ENCODE assay signal across 13 mouse cellular contexts in genomic region chr7:120870431-120871008, GRCm38 (mm10). TPM values are rescaled to one million over a fixed set of nuclear protein-coding genes. Genes with fewer than 3 reads are reported as not detected.
A peak's percentile ranks its signal among the peaks of the same experiment; 100 is the strongest.
DNase-seq lines count a peak whose midpoint lies in the region; ATAC-seq and TF ChIP-seq lines count a peak whose summit lies in the region.
"Had no signal": no experiment of that assay in that cellular context is flagged by ENCODE, and none has a peak within 500 bp of the region (broad histone marks: within the 10 kb centered on the region; RNA-seq: fewer than 3 reads in every experiment).

No protein-coding gene starts in this region.

- H3K27me3 ChIP-seq in kidney, adult 2 months (replicated peaks; ENCODE audit: control insufficient read depth, insufficient read depth, low read length): no peaks in the 10 kb centered on the region
- H3K27me3 ChIP-seq in embryonic facial prominence, embryonic 13.5 days: no peaks in the 10 kb centered on the region
- H3K27me3 ChIP-seq in liver, embryonic 16.5 days (ENCODE audit: control insufficient read depth, insufficient read depth, low read depth, low read length): no peaks in the 10 kb centered on the region

- TF ChIP-seq POLR2A in kidney, adult 2 months (IDR thresholded peaks at IDR 0.05; ENCODE audit: low read depth, low read length): no peak

- ATAC-seq in embryonic facial prominence, embryonic 13.5 days (ENCODE audit: insufficient number of reproducible peaks, insufficient read depth, low FRiP score, low TSS enrichment, low read depth): no peak
- ATAC-seq in liver, embryonic 16.5 days (ENCODE audit: low read depth): no peak

- no peak overlapping the region for H3K9ac ChIP-seq in embryonic facial prominence, embryonic 13.5 days
- no peak overlapping the region for H3K9ac ChIP-seq in liver, embryonic 16.5 days (ENCODE audit: low read depth, low read length)

- H3K4me2 ChIP-seq in embryonic facial prominence, embryonic 13.5 days: 0 out of 2 replicates have a peak overlapping the region, but pooled peaks have one; percentile 18
- no peak overlapping the region for H3K4me2 ChIP-seq in liver, embryonic 16.5 days (ENCODE audit: low read depth, low read length)

- H3K4me3 ChIP-seq in gastrocnemius, adult 2 months: no peak overlapping the region
- H3K4me3 ChIP-seq in kidney, adult 2 months (ENCODE audit: insufficient read depth, low read depth, low read length): no peak overlapping the region
- H3K4me3 ChIP-seq in embryonic facial prominence, embryonic 13.5 days: no peak overlapping the region
- H3K4me3 ChIP-seq in liver, embryonic 16.5 days (ENCODE audit: low read depth, low read length): no peak overlapping the region

- intact Hi-C loops in gastrocnemius, adult 2 months (cut with DNase I): loop anchor here (2.0 kb wide), 1 partner anchor 14 kb away; no protein-coding TSS in a partner anchor

- H3K36me3 ChIP-seq in kidney, adult 2 months (ENCODE audit: control insufficient read depth, insufficient read depth, low read length): no peaks in the 10 kb centered on the region
- peaks cover 12% of the 10 kb centered on the region for H3K36me3 ChIP-seq in embryonic facial prominence, embryonic 13.5 days
- H3K36me3 ChIP-seq in liver, embryonic 16.5 days (ENCODE audit: control insufficient read depth, insufficient read depth): peaks cover 16% of the 10 kb centered on the region

- TF ChIP-seq CTCF in gastrocnemius, adult 2 months (IDR thresholded peaks at IDR 0.05): no peak
- no peak for TF ChIP-seq CTCF in kidney, adult 2 months (conservative IDR thresholded peaks at IDR 0.05; ENCODE audit: insufficient read depth, insufficient read length, low read depth, low read length)

- no peaks in the 10 kb centered on the region for H3K9me3 ChIP-seq in embryonic facial prominence, embryonic 13.5 days
- no peaks in the 10 kb centered on the region for H3K9me3 ChIP-seq in liver, embryonic 16.5 days (replicated peaks; ENCODE audit: control insufficient read depth, low read length)

- H3K4me1 ChIP-seq in kidney, adult 2 months (ENCODE audit: control insufficient read depth, insufficient read depth, low read length): no peaks in the 10 kb centered on the region
- H3K4me1 ChIP-seq in embryonic facial prominence, embryonic 13.5 days: peaks cover 39% of the 10 kb centered on the region
- H3K4me1 ChIP-seq in liver, embryonic 16.5 days (ENCODE audit: control insufficient read depth, low read depth, low read length): peaks cover 83% of the 10 kb centered on the region

- DNase-seq in gastrocnemius, adult 2 months: no peak
- no peak for DNase-seq in gastrocnemius, adult 18-20 months (ENCODE audit: low spot score)
- DNase-seq in kidney, postnatal 10 days: peak; percentile 21
- no peak for DNase-seq in kidney, adult 2 months
- no peak for DNase-seq in layer of hippocampus, adult 8-10 months (ENCODE audit: low spot score in 2 of 2)
- DNase-seq in urinary bladder, postnatal 25 days (ENCODE audit: low spot score): no peak
- DNase-seq: adrenal gland, adult 8-10 months; cerebellum, adult 9-10 months; gastrocnemius, postnatal 25 days; kidney, adult 11 months had no signal

- peak overlapping the region; percentile 40; the same call in 1 of the 2 replicates for H3K27ac ChIP-seq in gastrocnemius, adult 2 months
- no peak overlapping the region for H3K27ac ChIP-seq in kidney, adult 2 months (ENCODE audit: insufficient read depth, low read depth, low read length)
- H3K27ac ChIP-seq in embryonic facial prominence, embryonic 13.5 days: peak overlapping the region; percentile 76
- H3K27ac ChIP-seq in liver, embryonic 16.5 days (ENCODE audit: low read length): peak overlapping the region; percentile 50

- 77% methylated on average over 5 of the region's 5 CpGs for WGBS in kidney, adult 2 months
- 60% methylated on average over 5 of the region's 5 CpGs for WGBS in embryonic facial prominence, embryonic 13.5 days
- 78% methylated on average over 5 of the region's 5 CpGs for WGBS in liver, embryonic 16.5 days (ENCODE audit: insufficient replicate concordance)

RNA-seq across cellular contexts. Expression of gene Eef2k, which starts 27.9 kb away (rescaled TPM):
- total RNA-seq in gastrocnemius, adult 2 months (2021): 10 to 100 TPM; 53.1 to 88.8 TPM
- 10 to 100 TPM; 59.7 to 60.4 TPM for total RNA-seq in gastrocnemius, adult 18-20 months (2021)
- polyA plus RNA-seq in kidney, adult 2 months (2012; rRNA removed): 5.5 and 6.4 TPM in 2 replicates
- polyA plus RNA-seq in embryonic facial prominence, embryonic 13.5 days (2015; fragmentation: Nextera tagmentation; extraction: Ambion mirVana): 36.6 and 39.4 TPM in 2 replicates
- polyA plus RNA-seq in liver, embryonic 16.5 days (2015; fragmentation: Nextera tagmentation; extraction: Ambion mirVana): 46.5 and 52.1 TPM in 2 replicates
- total RNA-seq in layer of hippocampus, adult 8-10 months (2022): 10 to 100 TPM; 28.4 to 35.9 (median 32.0) TPM

RNA-seq across cellular contexts. Expression of gene Polr3e, which starts 47.0 kb away (rescaled TPM):
- 10 to 100 TPM in 1 of 2 experiments, 1 to 10 TPM in 1; 8.8 to 11.0 TPM for total RNA-seq in gastrocnemius, adult 2 months (2021)
- total RNA-seq in gastrocnemius, adult 18-20 months (2021): 10 to 100 TPM in 1 of 2 experiments, 1 to 10 TPM in 1; 9.0 to 10.0 TPM
- 25.9 and 26.9 TPM in 2 replicates for polyA plus RNA-seq in kidney, adult 2 months (2012; rRNA removed)
- 37.9 and 38.2 TPM in 2 replicates for polyA plus RNA-seq in embryonic facial prominence, embryonic 13.5 days (2015; fragmentation: Nextera tagmentation; extraction: Ambion mirVana)
- 10.1 and 10.4 TPM in 2 replicates for polyA plus RNA-seq in liver, embryonic 16.5 days (2015; fragmentation: Nextera tagmentation; extraction: Ambion mirVana)
- 10 to 100 TPM; 26.5 to 30.1 (median 29.6) TPM for total RNA-seq in layer of hippocampus, adult 8-10 months (2022)

RNA-seq across cellular contexts. Expression of gene Gm5737, which starts 58.4 kb away (rescaled TPM):
- under 1 TPM; 0.31 to 0.42 TPM for total RNA-seq in gastrocnemius, adult 2 months (2021)
- under 1 TPM in 1 of 2 experiments, not detected in 1; 0.47 TPM for total RNA-seq in gastrocnemius, adult 18-20 months (2021)
- polyA plus RNA-seq in kidney, adult 2 months (2012; rRNA removed): not detected in 2 replicates
- polyA plus RNA-seq in embryonic facial prominence, embryonic 13.5 days (2015; fragmentation: Nextera tagmentation; extraction: Ambion mirVana): not detected in 2 replicates
- not detected in 2 replicates for polyA plus RNA-seq in liver, embryonic 16.5 days (2015; fragmentation: Nextera tagmentation; extraction: Ambion mirVana)
- under 1 TPM in 1 of 4 experiments, not detected in 3; 0.33 TPM for total RNA-seq in layer of hippocampus, adult 8-10 months (2022)
- total RNA-seq: adrenal gland, adult 8-10 months; layer of hippocampus, postnatal 25 days had no signal
